Mouse (Mus musculus): ENCODE data around the gene Olfr901. TPM values are rescaled to one million over a fixed set of nuclear protein-coding genes. Genes with fewer than 3 reads are reported as not detected.
"Not testable (repeated sequence)": the region's sequence is repeated elsewhere in the genome, so short reads cannot be mapped to it uniquely, and the experiment has no call there.

Olfr901 gene
- polyA plus RNA-seq (2015; fragmentation: Nextera tagmentation; extraction: Ambion mirVana): not detected in 2 replicates

DNA sequence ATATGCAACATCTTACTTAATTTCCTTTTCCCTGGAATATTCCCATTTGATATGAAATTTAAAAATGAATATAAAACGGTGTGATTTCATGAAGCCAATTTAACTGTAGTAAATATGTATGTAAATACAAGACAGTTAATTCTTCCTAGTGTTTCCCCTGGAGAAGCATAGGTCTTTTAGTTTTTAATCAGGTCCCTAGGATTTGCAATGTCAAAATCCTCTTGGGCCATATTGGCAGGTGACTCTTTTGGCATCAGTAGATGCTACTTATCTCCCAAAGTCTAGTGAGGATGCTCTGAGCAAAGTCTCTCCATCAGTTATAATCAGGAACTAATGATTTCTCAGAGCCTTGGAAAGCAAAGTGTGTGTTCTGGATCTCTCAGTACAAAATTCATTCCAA is at the start of gene Olfr901:
Gene Olfr901, plus strand, starts transcription at position 301 of the 400 bp plus-strand sequence.
- no peak for ATAC-seq (ENCODE audit: insufficient read depth, low FRiP score)
- WGBS: 90% methylated on average over 1 of the region's 1 CpGs
- Histone ChIP-seq H3K4me3 (replicated peaks; ENCODE audit: low read length) (no peak within 1 kb of the TSS), H3K4me2 (ENCODE audit: low read depth, low read length) (no peak within 1 kb of the TSS), H3K27me3 (ENCODE audit: control insufficient read depth, insufficient read depth, low read length) (no peaks in the 10 kb centered on the region), H3K36me3 (ENCODE audit: control insufficient read depth, insufficient read depth, low read length) (no peaks in the 10 kb centered on the region), H3K9ac (ENCODE audit: low read length) (no peak within 1 kb of the TSS), H3K27ac (ENCODE audit: low read length) (no peak within 1 kb of the TSS), H3K4me1 (ENCODE audit: control insufficient read depth, insufficient read depth, low read length) (no peaks in the 10 kb centered on the region), H3K9me3 (replicated peaks; ENCODE audit: control insufficient read depth, low read length) (no peaks in the 10 kb centered on the region)

DNA sequence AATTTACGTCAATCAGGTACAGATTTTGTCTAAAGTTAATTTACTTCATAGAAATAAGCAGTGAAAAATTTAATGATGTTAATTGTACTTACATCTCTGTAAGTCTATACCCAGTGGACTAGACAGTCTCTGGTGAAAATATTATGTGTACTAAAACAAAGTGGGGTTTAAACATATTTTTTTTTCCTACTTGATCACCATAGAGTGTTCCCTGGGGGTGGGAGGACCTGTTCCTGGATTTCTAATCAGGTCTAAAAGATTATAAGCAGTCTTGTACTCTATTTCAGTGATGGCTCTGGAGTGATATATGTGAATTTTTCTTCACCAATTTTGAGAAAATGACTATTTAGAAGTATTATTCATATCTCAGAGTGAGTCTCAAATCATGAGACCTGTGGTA is 27.9 kb upstream of the Olfr901 start, which contains the start of gene Olfr147:
Gene Olfr147, plus strand, starts transcription at position 301 of the 400 bp plus-strand sequence.
- WGBS: 87% methylated on average over 1 of the region's 1 CpGs
- Histone ChIP-seq H3K4me1 (ENCODE audit: control insufficient read depth, insufficient read depth, low read length) (no peaks in the 10 kb centered on the region), H3K9ac (ENCODE audit: low read length) (no peak within 1 kb of the TSS), H3K36me3 (ENCODE audit: control insufficient read depth, insufficient read depth, low read length) (no peaks in the 10 kb centered on the region), H3K27me3 (ENCODE audit: control insufficient read depth, insufficient read depth, low read length) (no peaks in the 10 kb centered on the region), H3K9me3 (replicated peaks; ENCODE audit: control insufficient read depth, low read length) (no peaks in the 10 kb centered on the region), H3K4me3 (replicated peaks; ENCODE audit: low read length) (no peak within 1 kb of the TSS), H3K27ac (ENCODE audit: low read length) (no peak within 1 kb of the TSS), H3K4me2 (ENCODE audit: low read depth, low read length) (no peak within 1 kb of the TSS)
- no peak for ATAC-seq (ENCODE audit: insufficient read depth, low FRiP score)

DNA sequence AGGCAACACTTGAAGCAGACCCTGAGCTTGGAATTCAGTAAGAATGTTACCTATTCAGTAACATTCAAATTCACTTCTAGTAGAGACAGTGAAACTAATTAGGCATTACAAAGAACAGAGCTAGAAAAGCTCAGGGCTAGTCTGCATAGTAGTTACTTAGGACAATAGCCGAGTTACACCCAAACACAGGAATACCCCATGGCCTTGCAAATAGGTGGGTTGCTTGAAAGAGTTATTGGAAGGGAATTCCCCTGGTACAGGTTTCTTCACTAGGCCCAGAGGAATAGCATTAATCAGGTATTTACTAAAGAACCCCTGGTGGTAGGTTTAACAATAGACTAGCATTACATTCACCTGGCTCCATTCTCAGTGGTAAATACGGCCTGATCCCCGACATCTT is 21.8 kb upstream of the Olfr901 start:
- not testable (repeated sequence) for H3K27ac ChIP-seq (ENCODE audit: low read length); H3K4me2 ChIP-seq (ENCODE audit: low read depth, low read length); H3K4me3 ChIP-seq (replicated peaks; ENCODE audit: low read length); H3K9me3 ChIP-seq (replicated peaks; ENCODE audit: control insufficient read depth, low read length); ATAC-seq (ENCODE audit: insufficient read depth, low FRiP score); H3K27me3 ChIP-seq (ENCODE audit: control insufficient read depth, insufficient read depth, low read length); H3K36me3 ChIP-seq (ENCODE audit: control insufficient read depth, insufficient read depth, low read length); H3K9ac ChIP-seq (ENCODE audit: low read length); H3K4me1 ChIP-seq (ENCODE audit: control insufficient read depth, insufficient read depth, low read length)
- WGBS: 83% methylated on average over 3 of the region's 3 CpGs

DNA sequence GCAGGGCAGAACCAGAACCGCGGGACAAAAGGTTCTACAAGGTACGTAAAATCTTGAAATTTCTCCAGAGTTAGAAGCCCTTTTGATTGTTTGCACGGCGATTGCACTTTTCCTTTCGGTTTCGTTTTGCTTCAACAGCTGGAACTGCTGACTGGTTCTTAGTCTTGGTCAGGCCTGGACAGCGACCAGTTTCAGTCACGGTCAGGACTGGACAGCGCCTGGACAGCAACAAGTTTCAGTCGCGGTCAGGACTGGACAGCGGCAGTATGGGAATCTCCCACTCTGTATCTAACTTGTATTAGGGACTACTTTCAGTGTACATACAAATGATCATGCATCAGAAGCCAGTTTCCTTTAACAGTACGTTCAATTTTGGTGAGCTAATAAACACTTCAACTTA is 15.8 kb upstream of the Olfr901 start:
- H3K27ac ChIP-seq (ENCODE audit: low read length); ATAC-seq (ENCODE audit: insufficient read depth, low FRiP score); H3K4me1 ChIP-seq (ENCODE audit: control insufficient read depth, insufficient read depth, low read length); H3K36me3 ChIP-seq (ENCODE audit: control insufficient read depth, insufficient read depth, low read length); H3K9ac ChIP-seq (ENCODE audit: low read length); H3K4me2 ChIP-seq (ENCODE audit: low read depth, low read length); H3K27me3 ChIP-seq (ENCODE audit: control insufficient read depth, insufficient read depth, low read length); H3K9me3 ChIP-seq (replicated peaks; ENCODE audit: control insufficient read depth, low read length); H3K4me3 ChIP-seq (replicated peaks; ENCODE audit: low read length): not testable (repeated sequence)
- 86% methylated on average over 14 of the region's 14 CpGs for WGBS

DNA sequence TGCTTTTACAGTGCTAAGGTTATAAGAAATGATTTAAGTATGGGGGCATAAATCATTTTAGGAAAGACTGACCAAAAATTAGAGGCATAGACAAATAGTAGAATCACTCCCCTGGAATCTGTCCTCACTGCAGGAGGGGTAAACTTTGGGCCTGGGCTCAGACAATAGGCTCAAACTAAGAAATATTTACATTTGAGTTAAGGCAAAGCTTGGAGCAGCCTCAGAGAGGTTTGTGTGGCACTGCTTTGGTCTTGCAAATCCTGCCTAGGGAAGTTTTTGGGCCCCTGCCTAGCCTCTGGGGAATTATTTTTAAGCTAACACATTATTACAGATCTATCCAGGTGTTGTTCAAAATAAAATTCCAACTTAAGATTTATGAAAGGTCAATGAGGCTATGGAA is 5.5 kb upstream of the Olfr901 start:
- H3K9me3 ChIP-seq (replicated peaks; ENCODE audit: control insufficient read depth, low read length): no peaks in the 10 kb centered on the region
- no peak for ATAC-seq (ENCODE audit: insufficient read depth, low FRiP score)
- no peak overlapping the region for H3K4me3 ChIP-seq (replicated peaks; ENCODE audit: low read length)
- no peak overlapping the region for H3K4me2 ChIP-seq (ENCODE audit: low read depth, low read length)
- no peaks in the 10 kb centered on the region for H3K27me3 ChIP-seq (ENCODE audit: control insufficient read depth, insufficient read depth, low read length)
- no peaks in the 10 kb centered on the region for H3K4me1 ChIP-seq (ENCODE audit: control insufficient read depth, insufficient read depth, low read length)
- no peaks in the 10 kb centered on the region for H3K36me3 ChIP-seq (ENCODE audit: control insufficient read depth, insufficient read depth, low read length)
- H3K9ac ChIP-seq (ENCODE audit: low read length): no peak overlapping the region
- H3K27ac ChIP-seq (ENCODE audit: low read length): no peak overlapping the region

DNA sequence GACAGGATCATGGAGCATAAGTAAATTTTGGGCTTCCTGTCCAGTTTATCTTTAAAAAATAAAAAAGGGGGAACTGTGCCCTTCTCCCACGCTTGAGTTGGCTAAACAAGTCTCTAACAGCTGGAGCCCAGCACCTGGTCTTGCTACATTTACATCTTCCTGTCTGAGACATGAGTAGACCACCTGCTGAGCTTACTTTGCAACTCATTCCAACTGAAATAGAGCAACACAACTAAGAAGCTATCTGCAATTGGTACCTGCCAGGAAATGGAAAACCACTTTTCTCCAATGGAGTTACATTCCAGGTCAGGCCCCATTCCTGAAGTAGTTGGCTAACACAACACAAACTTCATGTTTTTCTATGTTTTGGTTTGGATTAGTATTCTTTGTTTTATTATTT is 2.2 kb upstream of the Olfr901 start:
- 46% methylated on average over 1 of the region's 1 CpGs for WGBS

DNA sequence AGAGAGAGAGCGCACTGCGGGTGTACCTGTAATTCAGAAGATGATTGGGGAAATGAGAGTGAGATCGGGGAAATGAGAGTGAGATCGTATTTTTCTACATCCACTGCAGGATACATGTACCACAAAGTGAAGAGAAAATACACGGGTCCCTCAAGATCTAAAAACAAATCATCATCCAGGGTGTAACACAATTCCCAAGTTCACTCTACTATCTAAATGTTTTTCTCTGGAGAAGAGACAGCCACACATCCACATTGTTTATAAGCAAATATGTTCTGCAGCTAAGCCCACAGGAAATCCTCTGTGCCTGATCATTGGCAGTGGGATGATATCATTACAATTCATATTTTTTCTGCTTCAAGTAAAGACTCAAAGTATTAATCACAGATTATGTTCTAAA is 18.1 kb downstream of the Olfr901 start, which contains the start of gene Olfr902:
Gene Olfr902, plus strand, starts transcription at position 301 of the 400 bp plus-strand sequence.
- 87% methylated on average over 5 of the region's 5 CpGs for WGBS
- H3K9me3 ChIP-seq (replicated peaks; ENCODE audit: control insufficient read depth, low read length): no peaks in the 10 kb centered on the region
- H3K4me3 ChIP-seq (replicated peaks; ENCODE audit: low read length): no peak within 1 kb of the TSS
- H3K9ac ChIP-seq (ENCODE audit: low read length): no peak within 1 kb of the TSS
- no peak within 1 kb of the TSS for H3K4me2 ChIP-seq (ENCODE audit: low read depth, low read length)
- H3K4me1 ChIP-seq (ENCODE audit: control insufficient read depth, insufficient read depth, low read length): no peaks in the 10 kb centered on the region
- ATAC-seq (ENCODE audit: insufficient read depth, low FRiP score): no peak
- H3K27me3 ChIP-seq (ENCODE audit: control insufficient read depth, insufficient read depth, low read length): no peaks in the 10 kb centered on the region
- H3K36me3 ChIP-seq (ENCODE audit: control insufficient read depth, insufficient read depth, low read length): no peaks in the 10 kb centered on the region
- no peak within 1 kb of the TSS for H3K27ac ChIP-seq (ENCODE audit: low read length)

More for the DNA sequence above, 2.2 kb upstream of the Olfr901 start:
- H3K27ac ChIP-seq (ENCODE audit: low read length): no peak overlapping the region
- ATAC-seq (ENCODE audit: insufficient read depth, low FRiP score): no peak
- no peaks in the 10 kb centered on the region for H3K36me3 ChIP-seq (ENCODE audit: control insufficient read depth, insufficient read depth, low read length)
- no peak overlapping the region for H3K9ac ChIP-seq (ENCODE audit: low read length)
- H3K4me3 ChIP-seq (replicated peaks; ENCODE audit: low read length): no peak overlapping the region
- H3K4me1 ChIP-seq (ENCODE audit: control insufficient read depth, insufficient read depth, low read length): no peaks in the 10 kb centered on the region
- no peak overlapping the region for H3K4me2 ChIP-seq (ENCODE audit: low read depth, low read length)
- no peaks in the 10 kb centered on the region for H3K27me3 ChIP-seq (ENCODE audit: control insufficient read depth, insufficient read depth, low read length)
- H3K9me3 ChIP-seq (replicated peaks; ENCODE audit: control insufficient read depth, low read length): no peaks in the 10 kb centered on the region

DNA sequence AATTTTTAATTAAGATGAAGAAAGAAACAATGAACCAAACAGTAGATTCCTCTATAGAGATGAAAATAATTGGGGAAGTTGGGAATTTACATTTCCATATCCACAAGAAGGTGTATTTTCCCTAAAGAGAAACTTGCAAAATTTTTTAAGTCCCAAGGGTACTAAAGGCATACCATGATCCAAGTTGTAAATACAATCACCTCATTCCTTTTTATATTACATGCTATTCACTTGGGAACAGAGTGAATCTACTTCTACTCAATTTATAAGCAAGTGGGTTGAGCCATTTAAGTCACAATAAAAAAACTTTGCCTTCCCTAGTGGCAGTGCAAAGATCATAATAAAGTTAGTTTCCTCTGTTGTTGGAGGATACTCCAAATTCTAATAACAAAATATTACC is 33.6 kb downstream of the Olfr901 start, which contains the start of gene Olfr904:
Gene Olfr904, plus strand, starts transcription at position 301 of the 400 bp plus-strand sequence.
- Histone ChIP-seq H3K4me2 (ENCODE audit: low read depth, low read length) (no peak within 1 kb of the TSS), H3K27me3 (ENCODE audit: control insufficient read depth, insufficient read depth, low read length) (no peaks in the 10 kb centered on the region), H3K4me3 (replicated peaks; ENCODE audit: low read length) (no peak within 1 kb of the TSS), H3K27ac (ENCODE audit: low read length) (no peak within 1 kb of the TSS), H3K9me3 (replicated peaks; ENCODE audit: control insufficient read depth, low read length) (no peaks in the 10 kb centered on the region), H3K36me3 (ENCODE audit: control insufficient read depth, insufficient read depth, low read length) (no peaks in the 10 kb centered on the region), H3K9ac (ENCODE audit: low read length) (no peak within 1 kb of the TSS), H3K4me1 (ENCODE audit: control insufficient read depth, insufficient read depth, low read length) (no peaks in the 10 kb centered on the region)
- ATAC-seq (ENCODE audit: insufficient read depth, low FRiP score): no peak

DNA sequence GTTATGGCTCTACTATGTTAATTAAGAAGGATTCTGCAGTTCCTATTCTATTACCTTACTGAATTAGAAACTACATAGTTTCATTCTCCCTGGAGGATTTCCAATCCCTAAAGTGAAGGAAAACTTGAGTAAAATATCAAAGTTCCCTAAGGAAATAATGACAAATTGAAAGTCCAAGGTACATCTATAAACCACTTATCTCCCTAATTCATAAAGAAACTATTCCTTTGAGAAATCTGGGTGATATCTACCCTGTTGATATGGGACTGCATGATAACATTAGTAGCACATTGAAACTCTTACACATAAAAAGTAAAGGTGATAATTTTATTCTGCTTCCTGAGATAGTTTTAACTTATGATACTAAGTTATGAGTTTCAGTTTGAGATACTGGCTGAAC is 41.6 kb downstream of the Olfr901 start, which contains the start of gene Olfr905:
Gene Olfr905, plus strand, starts transcription at position 301 of the 400 bp plus-strand sequence.
- H3K36me3 ChIP-seq (ENCODE audit: control insufficient read depth, insufficient read depth, low read length): no peaks in the 10 kb centered on the region
- H3K27me3 ChIP-seq (ENCODE audit: control insufficient read depth, insufficient read depth, low read length): no peaks in the 10 kb centered on the region
- no peaks in the 10 kb centered on the region for H3K4me1 ChIP-seq (ENCODE audit: control insufficient read depth, insufficient read depth, low read length)
- no peak for ATAC-seq (ENCODE audit: insufficient read depth, low FRiP score)
- no peak within 1 kb of the TSS for H3K4me2 ChIP-seq (ENCODE audit: low read depth, low read length)
- H3K9me3 ChIP-seq (replicated peaks; ENCODE audit: control insufficient read depth, low read length): no peaks in the 10 kb centered on the region
- H3K4me3 ChIP-seq (replicated peaks; ENCODE audit: low read length): no peak within 1 kb of the TSS
- no peak within 1 kb of the TSS for H3K27ac ChIP-seq (ENCODE audit: low read length)
- H3K9ac ChIP-seq (ENCODE audit: low read length): no peak within 1 kb of the TSS

Data from stomach, embryonic 16.5 days (tissue).